Mouse (Mus musculus): ENCODE data around the gene Wdr72.

Gene Wdr72

DNA sequence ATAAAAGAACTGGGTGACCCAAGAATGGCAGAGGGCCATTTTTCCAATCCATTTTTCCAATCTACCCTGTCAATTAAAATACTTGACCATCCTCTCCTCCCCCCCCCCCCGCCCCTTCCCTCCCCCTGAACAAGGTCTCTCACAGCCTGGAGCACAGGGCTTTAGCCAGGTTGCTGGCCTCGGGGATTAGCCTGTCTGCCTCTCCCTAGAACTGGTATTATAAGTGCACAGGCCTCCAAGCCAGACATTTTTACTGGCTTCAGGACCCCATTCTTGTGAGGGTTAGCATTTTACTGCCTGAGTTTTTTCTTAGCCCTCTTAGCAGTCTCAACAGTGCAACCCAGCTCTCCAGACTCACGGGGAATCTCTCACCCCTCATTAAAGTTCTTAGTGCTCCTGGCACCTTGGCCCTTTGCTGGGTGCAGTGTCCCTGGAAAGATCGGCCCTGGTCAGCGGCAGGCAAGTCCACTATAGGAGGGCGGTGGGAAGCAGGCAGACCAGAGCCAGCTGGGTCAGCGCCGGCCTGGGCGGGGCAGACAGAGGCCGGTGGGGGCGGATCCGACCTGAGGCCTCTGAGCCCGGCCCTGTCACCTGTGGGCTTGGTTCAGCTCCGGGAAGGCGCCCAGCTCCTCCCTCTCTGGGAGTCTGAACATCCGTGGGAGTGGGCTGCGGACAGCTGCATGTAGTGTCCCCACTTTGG lies at the start of gene Wdr72:
Gene Wdr72 (plus strand): TSS at position 596 of the 700 bp plus-strand sequence.
- in situ Hi-C loops (cut with MboI; ENCODE audit: low pct_unique_long_range_greater_than_20kb in 1 of 2, low sequenced_read_pairs in 2 of 2, unreplicated experiment in 1 of 2) = no loop called here

DNA sequence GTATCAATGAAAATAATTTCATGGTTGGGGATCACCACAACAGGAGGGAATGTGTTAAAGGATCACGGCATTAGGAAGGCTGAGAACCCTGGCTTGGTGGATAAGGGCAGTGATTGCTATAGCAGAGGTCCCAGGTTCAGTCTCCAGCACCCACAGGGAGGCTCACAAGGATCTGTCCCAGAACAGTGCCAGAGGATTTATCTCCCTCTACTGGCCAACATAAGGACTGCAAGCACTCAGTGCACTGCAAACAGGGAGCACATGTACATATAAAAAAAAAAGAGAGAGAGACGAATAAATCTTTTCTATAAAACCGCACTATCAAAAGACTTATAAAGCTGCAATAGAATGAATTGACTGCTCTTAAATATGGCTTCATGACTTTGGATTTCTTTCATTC lies 43.9 kb upstream of the Wdr72 start:
- in situ Hi-C loops (cut with MboI; ENCODE audit: low pct_unique_long_range_greater_than_20kb in 1 of 2, low sequenced_read_pairs in 2 of 2, unreplicated experiment in 1 of 2) = no loop called here

DNA sequence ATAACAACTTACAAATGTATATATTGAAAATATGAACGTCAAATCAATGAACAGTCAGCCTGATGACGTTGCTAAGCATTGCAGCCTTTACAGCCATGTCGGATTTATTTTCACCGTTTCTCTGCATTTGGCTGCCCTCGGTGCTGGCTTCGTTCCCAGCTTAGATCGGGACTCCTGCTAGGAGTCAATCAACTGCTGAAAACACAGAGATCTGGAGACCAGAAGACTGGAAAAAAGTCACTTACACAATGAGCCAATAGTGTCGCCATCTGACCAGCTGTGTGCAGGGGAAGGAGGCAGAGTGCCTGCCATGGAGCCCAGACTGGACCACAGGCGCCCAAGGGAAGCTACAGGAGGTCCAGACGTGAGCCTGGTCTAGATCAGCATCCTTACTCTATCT lies 43.4 kb upstream of the Wdr72 start:
- in situ Hi-C loops (cut with MboI; ENCODE audit: low pct_unique_long_range_greater_than_20kb in 1 of 2, low sequenced_read_pairs in 2 of 2, unreplicated experiment in 1 of 2) = no loop called here

DNA sequence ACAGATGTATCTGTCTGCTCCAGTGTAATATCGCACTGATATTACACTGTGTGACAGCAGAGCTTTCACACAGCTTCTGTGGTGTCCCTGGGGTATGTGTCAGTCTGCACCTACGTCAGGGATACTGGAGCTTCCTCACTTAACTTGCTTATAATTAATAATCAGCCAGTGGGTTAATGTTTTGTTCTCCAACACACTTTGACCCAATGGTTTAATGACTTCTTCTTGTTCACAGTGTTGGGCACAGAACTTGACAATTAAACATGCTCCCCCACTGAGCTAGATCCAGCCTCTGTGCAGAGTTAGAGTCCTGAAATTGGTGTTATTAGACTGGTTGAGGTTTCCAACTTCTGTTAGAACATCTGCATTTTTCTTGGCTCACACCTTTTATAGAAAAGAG lies 34.2 kb upstream of the Wdr72 start:
- in situ Hi-C loops (cut with MboI; ENCODE audit: low pct_unique_long_range_greater_than_20kb in 1 of 2, low sequenced_read_pairs in 2 of 2, unreplicated experiment in 1 of 2) = no loop called here

DNA sequence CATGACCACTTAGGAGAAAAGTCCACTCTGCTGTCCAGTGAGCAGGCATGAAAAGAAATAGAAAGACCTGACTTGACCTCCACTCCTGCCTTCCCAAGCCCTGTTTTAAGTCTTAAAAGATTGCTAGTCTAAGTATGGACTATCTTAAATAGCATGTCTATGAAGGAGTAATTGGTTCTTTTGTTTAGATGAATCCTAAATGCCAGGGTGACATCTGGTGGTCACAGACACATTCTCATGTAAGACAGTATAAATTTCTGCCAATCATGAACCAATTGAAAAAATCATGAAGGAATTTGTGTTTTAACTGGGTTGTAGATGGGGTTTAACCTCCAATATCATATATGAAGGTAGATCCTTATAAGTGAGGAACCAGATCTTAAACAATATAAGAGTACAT lies 31.7 kb upstream of the Wdr72 start:
- in situ Hi-C loops (cut with MboI; ENCODE audit: low pct_unique_long_range_greater_than_20kb in 1 of 2, low sequenced_read_pairs in 2 of 2, unreplicated experiment in 1 of 2) = no loop called here

DNA sequence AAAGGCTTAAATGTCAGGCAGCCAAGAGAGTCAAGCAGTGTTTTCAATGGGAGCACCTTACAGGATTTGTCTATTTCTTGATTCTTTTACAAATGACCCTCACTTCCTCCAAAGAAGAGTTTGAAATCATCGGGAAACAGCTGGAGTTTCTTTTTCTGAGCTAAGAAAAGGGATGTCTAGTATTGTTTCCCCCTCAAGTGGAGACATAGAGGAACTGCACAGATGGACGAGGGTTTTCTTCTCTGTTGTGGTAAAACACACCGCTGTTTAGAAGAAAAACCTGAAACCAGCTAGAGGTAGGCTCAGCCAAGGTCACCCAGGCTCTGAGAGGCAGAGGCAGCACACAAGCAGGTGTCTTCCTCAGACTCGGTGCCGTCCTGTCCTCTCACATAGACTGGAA lies 29.9 kb upstream of the Wdr72 start:
- in situ Hi-C loops (cut with MboI; ENCODE audit: low pct_unique_long_range_greater_than_20kb in 1 of 2, low sequenced_read_pairs in 2 of 2, unreplicated experiment in 1 of 2) = no loop called here

DNA sequence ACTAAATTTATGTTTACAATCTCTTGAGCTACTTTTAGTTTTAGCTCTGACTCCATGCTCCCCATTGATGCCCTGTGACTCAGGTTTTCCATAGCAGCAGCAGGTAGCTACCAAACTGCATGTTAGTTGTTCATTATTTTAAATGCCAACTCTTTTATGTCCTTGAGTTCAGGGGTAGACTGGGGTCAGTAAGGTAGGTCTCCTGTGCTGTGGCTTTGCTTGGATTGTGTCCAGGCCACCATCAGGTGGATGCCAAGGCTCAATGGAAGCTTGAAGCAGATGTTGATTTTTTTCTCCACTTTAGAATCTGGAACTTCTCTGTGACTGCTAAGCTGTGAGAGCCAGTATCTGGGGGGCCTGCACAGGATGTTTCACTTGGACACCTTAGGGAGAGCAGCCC lies 8.6 kb upstream of the Wdr72 start:
- in situ Hi-C loops (cut with MboI; ENCODE audit: low pct_unique_long_range_greater_than_20kb in 1 of 2, low sequenced_read_pairs in 2 of 2, unreplicated experiment in 1 of 2) = no loop called here

DNA sequence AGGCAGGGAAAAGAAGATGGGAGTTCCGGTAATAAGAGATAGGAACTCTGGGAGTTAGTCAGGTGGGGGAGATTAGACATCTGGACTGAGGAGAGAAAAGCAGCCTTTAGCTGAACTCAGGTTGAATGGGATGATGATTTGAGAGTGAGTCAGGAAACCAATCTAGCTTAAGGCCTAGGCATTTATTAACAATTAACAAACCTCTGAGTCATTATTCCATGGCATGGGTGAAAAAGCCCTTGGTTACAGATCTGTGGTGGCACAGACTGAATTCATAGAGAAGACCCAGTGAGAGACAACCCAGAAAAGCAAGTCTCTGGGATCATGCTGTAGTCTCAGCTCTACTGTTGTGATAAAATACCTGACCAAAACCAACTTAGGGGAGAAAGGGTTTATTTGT lies 7.5 kb upstream of the Wdr72 start:
- in situ Hi-C loops (cut with MboI; ENCODE audit: low pct_unique_long_range_greater_than_20kb in 1 of 2, low sequenced_read_pairs in 2 of 2, unreplicated experiment in 1 of 2) = no loop called here

DNA sequence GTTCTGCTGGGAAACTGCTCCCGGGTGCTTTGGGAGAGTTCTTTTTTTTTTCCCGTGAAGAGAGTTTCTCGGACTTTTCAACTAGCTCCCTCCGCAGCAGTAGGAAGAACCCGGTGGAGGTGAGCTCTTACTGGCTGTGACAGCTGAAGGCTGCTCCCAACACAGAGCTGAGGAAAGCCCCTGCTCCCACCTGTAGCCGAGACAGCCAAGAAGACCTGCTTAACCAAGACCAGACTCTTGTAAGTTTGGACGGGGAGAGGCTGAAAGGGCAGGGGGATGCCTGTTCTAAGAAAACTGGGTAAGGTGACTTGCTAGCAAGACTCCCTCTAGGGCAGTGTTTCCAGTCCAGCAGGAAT lies 283 bp downstream of the Wdr72 start:
- in situ Hi-C loops (cut with MboI; ENCODE audit: low pct_unique_long_range_greater_than_20kb in 1 of 2, low sequenced_read_pairs in 2 of 2, unreplicated experiment in 1 of 2) = no loop called here

DNA sequence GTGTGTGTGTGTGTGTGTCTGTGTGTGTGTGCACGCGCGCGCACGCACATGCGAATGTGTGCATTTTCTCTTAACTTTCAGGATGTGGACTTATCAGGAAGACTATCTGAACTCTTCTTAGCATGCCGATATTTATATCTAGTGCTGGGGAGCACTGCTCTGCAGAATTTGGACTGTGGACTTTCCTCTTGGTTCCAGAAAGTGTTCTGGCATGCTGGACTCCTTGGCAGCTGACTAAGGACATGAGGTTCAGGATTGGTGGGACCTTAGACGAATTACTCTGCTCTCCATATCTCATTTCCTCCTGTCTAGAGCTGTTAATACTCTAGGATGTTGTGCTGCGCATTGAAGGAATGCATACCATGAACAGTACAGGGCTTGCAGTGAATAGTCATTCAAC lies 2.4 kb downstream of the Wdr72 start:
- in situ Hi-C loops (cut with MboI; ENCODE audit: low pct_unique_long_range_greater_than_20kb in 1 of 2, low sequenced_read_pairs in 2 of 2, unreplicated experiment in 1 of 2) = no loop called here

DNA sequence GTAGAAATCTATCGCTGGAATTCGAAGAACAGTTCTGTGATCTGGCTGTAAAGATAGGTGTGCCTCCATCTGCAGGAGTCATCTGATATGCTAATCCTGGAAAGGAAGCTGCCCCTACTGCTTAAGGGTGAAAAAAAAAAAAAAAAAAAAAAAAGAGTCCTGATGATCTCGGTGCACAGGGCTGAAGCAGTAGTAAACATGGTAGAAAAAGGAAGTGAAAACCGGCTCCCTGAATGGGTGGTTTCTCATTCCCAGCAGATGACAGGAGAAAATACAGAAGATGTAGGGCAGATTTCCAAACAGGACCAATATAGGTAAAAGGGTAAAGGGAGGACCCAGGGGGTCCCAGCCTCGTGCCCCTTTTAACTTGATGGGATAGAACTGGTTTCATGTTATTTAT lies 16.1 kb downstream of the Wdr72 start:
- in situ Hi-C loops (cut with MboI; ENCODE audit: low pct_unique_long_range_greater_than_20kb in 1 of 2, low sequenced_read_pairs in 2 of 2, unreplicated experiment in 1 of 2) = loop anchor here in 1 of 2 experiments (25.0 kb wide), 1 partner anchor 736 kb away; the partner anchor contains the start of gene Onecut1

DNA sequence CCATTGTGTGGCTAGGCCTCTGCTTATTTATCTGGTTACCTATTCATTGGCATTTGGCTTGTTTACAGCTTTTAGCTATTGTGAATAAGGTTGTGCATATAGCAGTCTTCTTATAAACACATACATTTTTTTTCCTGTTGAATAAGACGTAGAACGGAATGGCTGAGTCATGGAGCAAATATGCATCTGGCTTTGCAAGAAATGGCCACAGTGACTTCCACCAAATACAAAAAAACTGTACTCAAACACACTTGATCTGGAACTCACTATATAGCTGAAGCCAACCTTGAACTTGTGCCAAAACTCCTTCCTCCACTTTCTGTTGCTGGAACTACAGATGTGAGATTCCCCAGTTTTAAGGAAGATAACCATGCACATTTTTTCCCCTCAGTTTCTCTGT lies 23.9 kb downstream of the Wdr72 start:
- in situ Hi-C loops (cut with MboI; ENCODE audit: low pct_unique_long_range_greater_than_20kb in 1 of 2, low sequenced_read_pairs in 2 of 2, unreplicated experiment in 1 of 2) = loop anchor here in 1 of 2 experiments (25.0 kb wide), 1 partner anchor 728 kb away; the partner anchor contains the start of gene Onecut1

DNA sequence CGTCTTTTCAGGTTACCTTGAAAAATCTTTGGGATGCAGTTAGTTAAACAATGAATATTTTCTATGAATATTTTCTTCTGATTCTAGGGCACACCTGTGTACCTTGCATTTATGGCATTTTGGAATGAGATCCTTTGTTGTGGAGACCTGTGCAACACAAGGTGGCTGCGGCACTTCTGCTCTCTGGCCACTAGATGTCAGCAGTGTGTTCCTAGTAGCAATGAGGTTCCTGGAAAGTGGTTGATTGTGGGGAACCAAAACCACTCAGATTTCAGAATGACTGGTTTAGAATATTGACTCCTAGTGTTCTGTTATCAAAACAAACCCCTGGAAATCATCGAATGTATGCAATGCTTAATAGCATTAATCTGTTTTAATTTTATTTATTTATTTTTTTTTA lies 31.7 kb downstream of the Wdr72 start:
- in situ Hi-C loops (cut with MboI; ENCODE audit: low pct_unique_long_range_greater_than_20kb in 1 of 2, low sequenced_read_pairs in 2 of 2, unreplicated experiment in 1 of 2) = loop anchor here in 1 of 2 experiments (25.0 kb wide), 1 partner anchor 720 kb away; the partner anchor contains the start of gene Onecut1

DNA sequence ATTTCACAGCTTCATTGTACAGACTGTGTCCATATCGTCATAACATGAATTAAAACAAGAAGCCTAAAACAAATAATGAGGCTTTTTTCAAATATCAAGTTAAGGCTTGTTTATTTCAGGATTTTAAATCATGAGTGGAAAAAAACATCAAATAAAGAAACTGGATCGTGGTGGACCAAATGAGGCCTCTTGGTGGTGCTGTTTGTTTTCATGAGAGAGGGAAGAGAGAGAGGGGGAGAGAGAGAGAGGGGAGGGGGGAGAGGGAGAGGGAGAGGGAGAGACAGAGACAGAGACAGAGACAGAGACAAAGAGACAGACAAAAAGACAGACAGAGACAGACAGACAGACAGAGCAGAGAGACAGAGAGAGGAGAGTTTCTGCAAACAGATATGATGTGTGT lies 32.5 kb downstream of the Wdr72 start:
- in situ Hi-C loops (cut with MboI; ENCODE audit: low pct_unique_long_range_greater_than_20kb in 1 of 2, low sequenced_read_pairs in 2 of 2, unreplicated experiment in 1 of 2) = loop anchor here in 1 of 2 experiments (25.0 kb wide), 1 partner anchor 720 kb away; the partner anchor contains the start of gene Onecut1

DNA sequence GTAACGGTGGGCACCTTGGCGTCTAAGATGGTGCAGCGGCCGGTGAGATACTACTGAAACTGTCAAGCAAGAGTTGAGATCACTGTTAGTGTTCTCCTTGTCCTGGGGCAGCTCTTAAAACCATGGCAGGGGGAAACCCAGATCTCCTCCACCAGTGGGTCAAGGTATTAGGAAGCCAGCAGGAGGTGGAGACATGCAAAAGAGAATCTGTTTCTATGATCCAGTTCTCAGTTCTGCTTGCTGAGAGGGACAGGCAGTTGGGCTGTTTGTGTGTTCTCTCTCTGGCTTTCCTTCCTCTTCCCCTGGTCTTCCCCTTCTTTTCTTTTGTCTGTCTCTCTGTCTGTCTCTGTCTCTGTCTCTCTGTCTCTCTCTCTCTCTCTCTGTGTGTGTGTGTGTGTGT lies 35.0 kb downstream of the Wdr72 start:
- in situ Hi-C loops (cut with MboI; ENCODE audit: low pct_unique_long_range_greater_than_20kb in 1 of 2, low sequenced_read_pairs in 2 of 2, unreplicated experiment in 1 of 2) = loop anchor here in 1 of 2 experiments (25.0 kb wide), 1 partner anchor 717 kb away; the partner anchor contains the start of gene Onecut1

DNA sequence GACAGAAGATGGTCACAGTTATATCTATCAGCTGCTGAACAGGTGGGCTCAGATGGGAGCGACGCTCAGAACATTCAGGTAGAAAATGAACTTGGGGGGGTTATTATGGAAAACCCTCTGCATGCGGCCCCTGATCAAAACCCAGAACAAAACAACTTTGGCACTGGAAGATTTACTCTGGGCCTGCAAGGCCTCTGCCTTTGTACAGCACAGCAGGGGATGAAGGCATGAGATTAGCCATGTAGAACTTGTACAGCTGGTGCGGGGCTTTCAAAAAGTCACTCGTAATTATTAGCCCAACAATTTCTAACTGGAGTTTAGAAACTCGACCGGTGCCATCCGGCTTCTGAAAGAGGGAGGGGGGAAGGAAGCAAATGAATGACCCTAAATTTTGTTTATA lies 38.1 kb downstream of the Wdr72 start:
- in situ Hi-C loops (cut with MboI; ENCODE audit: low pct_unique_long_range_greater_than_20kb in 1 of 2, low sequenced_read_pairs in 2 of 2, unreplicated experiment in 1 of 2) = loop anchor here in 1 of 2 experiments (25.0 kb wide), 1 partner anchor 714 kb away; the partner anchor contains the start of gene Onecut1

DNA sequence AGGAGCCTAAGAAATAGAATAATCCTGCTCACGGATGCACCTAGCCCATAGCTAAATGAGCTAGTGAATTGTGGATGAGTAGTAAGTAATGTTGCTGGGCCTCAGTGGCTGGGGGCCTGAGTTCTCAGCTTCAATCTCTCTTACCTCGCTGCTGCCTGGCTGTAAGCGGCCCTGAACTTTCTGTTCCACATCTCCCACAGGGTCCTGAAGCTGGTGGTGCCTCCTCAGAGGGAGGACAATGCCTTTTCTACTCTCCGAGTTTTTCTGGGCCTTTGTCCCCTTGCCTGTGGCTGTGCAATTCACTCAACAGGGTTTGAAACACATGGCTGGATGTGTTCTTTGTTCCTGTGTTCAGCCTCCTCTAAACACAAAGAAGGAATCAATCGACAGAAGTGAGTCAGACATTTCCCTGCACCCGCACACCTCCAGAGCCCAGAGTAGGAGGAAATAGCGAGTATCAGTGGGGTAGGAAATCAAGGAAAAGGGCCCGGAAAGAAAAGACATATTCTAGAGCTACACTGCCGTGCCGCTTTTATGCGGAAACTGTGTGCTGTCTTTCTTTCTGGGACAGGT lies 50.3 kb downstream of the Wdr72 start:
- in situ Hi-C loops (cut with MboI; ENCODE audit: low pct_unique_long_range_greater_than_20kb in 1 of 2, low sequenced_read_pairs in 2 of 2, unreplicated experiment in 1 of 2) = no loop called here

DNA sequence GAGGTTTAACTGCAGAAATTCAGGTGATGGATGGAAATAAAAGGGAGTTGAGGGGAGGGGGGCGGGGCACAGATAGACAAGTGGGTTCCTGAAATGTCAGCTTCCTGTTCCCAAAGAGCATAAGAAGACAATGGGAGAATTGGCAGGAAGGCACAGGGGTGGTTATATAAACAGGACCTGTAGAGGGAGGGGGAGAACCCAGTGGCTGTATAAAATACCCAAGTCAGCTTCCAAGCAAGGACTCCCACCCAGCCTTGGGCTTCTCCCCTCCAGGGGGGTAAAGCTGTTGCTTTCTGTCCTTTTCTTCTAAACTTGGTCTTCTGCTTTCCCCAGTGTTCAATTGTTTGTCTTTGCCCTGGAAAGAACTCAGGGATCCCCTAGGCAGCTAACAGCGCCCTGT lies 55.5 kb downstream of the Wdr72 start:
- in situ Hi-C loops (cut with MboI; ENCODE audit: low pct_unique_long_range_greater_than_20kb in 1 of 2, low sequenced_read_pairs in 2 of 2, unreplicated experiment in 1 of 2) = no loop called here

DNA sequence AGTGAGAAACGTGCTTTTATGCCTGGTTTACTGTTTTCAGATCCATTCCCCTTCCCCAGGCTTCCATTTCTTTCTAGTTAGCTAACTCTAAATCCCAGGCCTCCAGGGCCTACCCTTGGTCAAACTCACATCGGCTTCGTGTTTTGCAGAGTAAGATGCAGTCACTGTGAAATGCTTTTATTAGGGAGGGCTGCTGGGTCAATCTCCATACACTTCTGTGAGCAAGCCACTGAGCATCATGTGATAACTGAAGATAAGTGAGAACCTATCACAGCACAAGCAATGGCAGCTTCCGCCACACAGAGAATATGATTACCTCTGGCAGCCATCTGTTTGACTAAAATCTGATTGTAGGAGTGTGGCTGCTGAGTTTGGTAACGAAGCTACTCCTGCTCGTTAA lies 59.7 kb downstream of the Wdr72 start:
- in situ Hi-C loops (cut with MboI; ENCODE audit: low pct_unique_long_range_greater_than_20kb in 1 of 2, low sequenced_read_pairs in 2 of 2, unreplicated experiment in 1 of 2) = no loop called here

DNA sequence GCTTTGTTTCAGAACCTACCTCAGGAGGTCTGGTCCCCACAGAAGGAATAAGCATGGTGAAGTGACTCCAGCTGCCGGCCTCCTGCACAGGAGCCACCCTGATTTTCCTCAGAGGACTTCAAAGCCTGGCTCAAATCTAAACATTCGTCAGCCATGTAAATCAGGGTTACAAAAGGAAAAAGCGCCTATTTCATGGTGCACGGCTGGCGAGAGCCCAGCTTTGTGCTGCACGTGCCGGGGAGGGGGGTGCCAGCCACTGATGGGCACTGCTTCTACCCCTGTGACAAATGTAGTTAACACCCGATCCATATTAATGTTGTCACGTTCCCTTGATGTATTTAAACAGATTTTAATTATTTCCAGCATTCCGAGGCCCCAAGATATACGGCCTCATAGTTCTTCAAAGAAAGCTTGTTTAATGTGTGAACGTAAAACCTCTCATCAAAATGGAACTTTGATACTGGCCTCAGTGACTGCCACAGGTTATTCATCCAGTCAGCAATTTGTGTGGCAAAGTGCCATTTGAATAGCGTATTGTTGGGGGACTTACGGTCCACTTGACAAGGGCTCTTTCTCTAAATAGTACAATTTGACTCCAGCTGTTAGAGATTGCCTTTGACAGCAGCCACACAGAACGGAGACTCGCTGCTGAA lies 76.7 kb downstream of the Wdr72 start:
- in situ Hi-C loops (cut with MboI; ENCODE audit: low pct_unique_long_range_greater_than_20kb in 1 of 2, low sequenced_read_pairs in 2 of 2, unreplicated experiment in 1 of 2) = no loop called here
